Mouse (Mus musculus): ENCODE data around the gene Fam161a.

DNA sequence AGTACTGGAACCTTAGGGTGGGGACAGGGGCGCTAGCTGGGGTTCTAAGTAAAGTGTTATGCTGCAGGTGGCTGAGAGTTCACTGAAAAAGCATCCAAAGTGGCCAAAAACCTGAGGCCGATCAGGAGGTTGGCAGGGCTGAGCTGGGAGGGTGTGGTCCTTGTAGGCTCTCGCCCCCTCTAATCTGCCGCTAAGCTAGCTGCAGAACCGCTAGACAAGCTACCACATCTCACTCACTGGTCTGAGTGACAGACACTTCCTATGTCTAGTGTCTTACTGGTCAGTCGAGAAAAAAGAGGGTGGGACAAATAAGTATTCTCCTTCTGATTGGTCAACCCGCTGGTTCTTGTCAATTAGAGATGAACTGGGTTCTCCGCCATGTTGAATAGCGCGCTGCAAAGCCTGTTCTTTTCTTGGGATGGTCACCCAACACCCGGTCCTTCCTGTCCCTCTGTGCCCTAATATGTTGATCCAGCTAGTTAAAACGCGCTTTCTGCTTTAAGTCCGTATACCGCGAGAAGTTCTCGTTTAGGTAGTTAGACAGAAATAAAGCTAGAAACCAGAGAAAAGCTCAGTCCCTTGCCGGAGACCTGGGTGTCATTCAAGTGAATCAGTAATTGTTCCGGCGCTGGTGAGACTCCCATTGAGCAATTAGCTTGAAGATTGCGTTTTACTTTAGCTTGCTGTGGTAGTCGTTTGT, at the start of gene Fam161a:
- TF ChIP-seq CTCF (IDR thresholded peaks at IDR 0.05; ENCODE audit: low read depth) (no peak), EP300 (optimal IDR thresholded peaks at IDR 0.05) (no peak)

Data from stomach, postnatal 0 days (tissue).